Mouse (Mus musculus): ENCODE data around the gene Poglut1. TPM values are rescaled to one million over a fixed set of nuclear protein-coding genes. Genes with fewer than 3 reads are reported as not detected.

Poglut1 gene
- total RNA-seq (2021) = 10 to 100 TPM; 31.7 to 33.7 TPM
- long read RNA-seq, experiment 1, transcript Poglut1-205 (11 exons, 2,922 nt) = minor isoform, 13 of 40 reads
- long read RNA-seq, experiment 1, transcript Poglut1-201 (11 exons, 2,758 nt) = major isoform, 24 of 40 reads
- long read RNA-seq, experiment 1, partial matches to known transcripts = 3 of 40 reads
- long read RNA-seq, experiment 1, other reads (novel, unspliced or antisense) = 0 of 40 reads
- long read RNA-seq, experiment 2, transcript Poglut1-201 (11 exons, 2,758 nt) = major isoform, 46 of 79 reads
- long read RNA-seq, experiment 2, transcript Poglut1-205 (11 exons, 2,922 nt) = minor isoform, 17 of 79 reads
- long read RNA-seq, experiment 2, partial matches to known transcripts = 9 of 79 reads
- long read RNA-seq, experiment 2, other reads (novel, unspliced or antisense) = 7 of 79 reads

- peak; percentile 43 to 63 for DNase-seq (ENCODE audit: low spot score in 2 of 2)
Observed at GRCm38 (mm10) chr16:38549479-38550396, at the start of gene Poglut1. Poglut1 (minus strand) TSS chr16:38550258.

- no peak for DNase-seq (ENCODE audit: low spot score in 2 of 2)
Observed at GRCm38 (mm10) chr16:38598986-38599680, 49.1 kb upstream of the Poglut1 start.

GRCm38 (mm10) chr16:38596651-38597050 lies 46.6 kb upstream of the Poglut1 start:
- no peak for DNase-seq (ENCODE audit: low spot score in 2 of 2)

- DNase-seq (ENCODE audit: low spot score in 2 of 2) = no peak
Observed at GRCm38 (mm10) chr16:38596099-38596498, 46.0 kb upstream of the Poglut1 start.

- no peak for DNase-seq (ENCODE audit: low spot score in 2 of 2)
Observed at GRCm38 (mm10) chr16:38594435-38594834, 44.4 kb upstream of the Poglut1 start.

- no peak for DNase-seq (ENCODE audit: low spot score in 2 of 2)
Observed at GRCm38 (mm10) chr16:38592946-38593345, 42.9 kb upstream of the Poglut1 start.

GRCm38 (mm10) chr16:38592026-38592678 lies 42.1 kb upstream of the Poglut1 start:
- no peak for DNase-seq (ENCODE audit: low spot score in 2 of 2)

- DNase-seq (ENCODE audit: low spot score in 2 of 2) = no peak
Observed at GRCm38 (mm10) chr16:38591506-38591905, 41.4 kb upstream of the Poglut1 start.

- DNase-seq (ENCODE audit: low spot score in 2 of 2) = no peak
Observed at GRCm38 (mm10) chr16:38587572-38587971, 37.5 kb upstream of the Poglut1 start.

- no peak for DNase-seq (ENCODE audit: low spot score in 2 of 2)
Observed at GRCm38 (mm10) chr16:38587163-38587562, 37.1 kb upstream of the Poglut1 start.

GRCm38 (mm10) chr16:38585186-38585585 lies 35.1 kb upstream of the Poglut1 start:
- no peak for DNase-seq (ENCODE audit: low spot score in 2 of 2)

- no peak for DNase-seq (ENCODE audit: low spot score in 2 of 2)
Observed at GRCm38 (mm10) chr16:38584761-38585160, 34.7 kb upstream of the Poglut1 start.

- DNase-seq (ENCODE audit: low spot score in 2 of 2) = no peak
Observed at GRCm38 (mm10) chr16:38571481-38571880, 21.4 kb upstream of the Poglut1 start.

GRCm38 (mm10) chr16:38568192-38568591 lies 18.1 kb upstream of the Poglut1 start:
- no peak for DNase-seq (ENCODE audit: low spot score in 2 of 2)

- no peak for DNase-seq (ENCODE audit: low spot score in 2 of 2)
Observed at GRCm38 (mm10) chr16:38563516-38563915, 13.5 kb upstream of the Poglut1 start.

GRCm38 (mm10) chr16:38562968-38563327 lies 12.9 kb upstream of the Poglut1 start:
- DNase-seq (ENCODE audit: low spot score in 2 of 2) = no peak

- peak; percentile 85 to 92 for DNase-seq (ENCODE audit: low spot score in 2 of 2)
Observed at GRCm38 (mm10) chr16:38562131-38562967, 12.3 kb upstream of the Poglut1 start.

GRCm38 (mm10) chr16:38558221-38558748 lies 8.2 kb upstream of the Poglut1 start, which contains the start of gene Tmem39a:
Tmem39a (plus strand) TSS chr16:38558698.
- no peak for DNase-seq (ENCODE audit: low spot score in 2 of 2)

- DNase-seq (ENCODE audit: low spot score in 2 of 2) = no peak
Observed at GRCm38 (mm10) chr16:38555988-38556387, 5.9 kb upstream of the Poglut1 start.

- DNase-seq (ENCODE audit: low spot score in 2 of 2) = no peak
Observed at GRCm38 (mm10) chr16:38548000-38548399, 2.1 kb downstream of the Poglut1 start.

Data from adrenal gland, postnatal 4 days (tissue).